Mouse (Mus musculus) spleen, postnatal 14 days (tissue): ENCODE results near the gene Senp2.

Experiments
- DNase-seq, 2 experiments: peaks; one replicate each; pipeline ENCODE4 v3.0.0; 2021 to 2022; ENCODE audit warnings: low spot score in 2 of 2

Gene Senp2

DNA sequence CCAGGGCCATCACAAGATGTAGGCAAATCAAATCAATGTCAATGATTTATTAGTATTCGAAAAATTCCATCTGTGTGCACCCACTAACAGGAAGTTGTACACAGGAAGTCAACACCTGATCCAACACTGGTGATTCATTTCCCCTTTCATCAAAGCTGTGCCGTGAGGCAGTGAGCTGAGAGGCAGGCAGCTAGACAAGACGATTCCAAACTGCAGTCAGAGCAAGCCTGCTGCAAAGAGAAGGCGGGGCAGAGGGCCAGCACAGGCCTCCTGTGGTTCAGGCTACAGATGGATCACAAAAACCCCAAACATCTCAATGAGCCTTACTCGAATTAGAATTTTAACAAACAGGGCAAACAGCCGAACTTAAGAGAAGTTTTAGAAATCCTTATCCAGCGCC lies 88.4 kb downstream of the Senp2 start:
- DNase-seq = no peak
